Mouse (Mus musculus) liver, embryonic 16.5 days (tissue): ENCODE results near the gene Smg6. TPM values are rescaled to one million over a fixed set of nuclear protein-coding genes. Genes with fewer than 3 reads are reported as not detected.

Source experiments
- ATAC-seq: fragments of 200-750 bp; cut with Nextera tagmentation; 2 replicates; pipeline ENCODE4 v1.8.0; 2017; ENCODE audit warnings: low read depth, mild to moderate bottlenecking, moderate number of reproducible peaks, moderate library complexity
- H3K27ac ChIP-seq: fragments of 300-500 bp; sonication (generic); 2 replicates; pipeline ENCODE4 v1.5.1; 2014; ENCODE audit warnings: mild to moderate bottlenecking, low read length
- H3K27me3 ChIP-seq: fragments of 300-500 bp; sonication (generic); 2 replicates; pipeline ENCODE4 v1.6.1; 2014; ENCODE audit warnings: low read depth, low read length, mixed read lengths; ENCODE audit not compliant: control insufficient read depth, insufficient read depth
- H3K36me3 ChIP-seq: fragments of 300-500 bp; sonication (generic); 2 replicates; pipeline ENCODE4 v1.6.1; 2014; ENCODE audit warnings: mild to moderate bottlenecking; ENCODE audit not compliant: control insufficient read depth, insufficient read depth
- H3K4me1 ChIP-seq: fragments of 300-500 bp; sonication (generic); 2 replicates; pipeline ENCODE4 v1.6.1; 2014; ENCODE audit warnings: low read depth, low read length, mixed read lengths; ENCODE audit not compliant: control insufficient read depth
- H3K4me2 ChIP-seq: fragments of 300-500 bp; sonication (generic); 2 replicates; pipeline ENCODE4 v1.6.1; 2014; ENCODE audit warnings: low read depth, low read length, mixed read lengths
- H3K4me3 ChIP-seq: fragments of 300-500 bp; sonication (generic); 2 replicates; pipeline ENCODE4 v1.5.1; 2014; ENCODE audit warnings: low read depth, mild to moderate bottlenecking, low read length
- H3K9ac ChIP-seq: fragments of 300-500 bp; sonication (generic); 2 replicates; pipeline ENCODE4 v1.6.1; 2014; ENCODE audit warnings: low read depth, low read length
- H3K9me3 ChIP-seq: fragments of 300-500 bp; sonication (generic); replicated peaks from 2 replicates; pipeline ENCODE4 v1.6.1; 2016; ENCODE audit warnings: low read length; ENCODE audit not compliant: control insufficient read depth
- WGBS: fragments of 180-500 bp; shearing (Covaris S2); extraction: QIAGEN DNeasy Blood & Tissue Kit; methylation state at CpG from one replicate; pipeline ENCODE4 v1.1.7; 2014; ENCODE audit not compliant: insufficient replicate concordance; 5-methylcytosine and 5-hydroxymethylcytosine counted together
- polyA plus RNA-seq: library from polyadenylated mRNA; unstranded; fragments of >200 nt; fragmentation: Nextera tagmentation; extraction: Ambion mirVana; gene quantifications from 2 replicates; pipeline ENCODE4 v1.2.1, GENCODE M21; 2015

Gene Smg6
- polyA plus RNA-seq, 1 experiment from 2014 or later, result 5.5 TPM

DNA sequence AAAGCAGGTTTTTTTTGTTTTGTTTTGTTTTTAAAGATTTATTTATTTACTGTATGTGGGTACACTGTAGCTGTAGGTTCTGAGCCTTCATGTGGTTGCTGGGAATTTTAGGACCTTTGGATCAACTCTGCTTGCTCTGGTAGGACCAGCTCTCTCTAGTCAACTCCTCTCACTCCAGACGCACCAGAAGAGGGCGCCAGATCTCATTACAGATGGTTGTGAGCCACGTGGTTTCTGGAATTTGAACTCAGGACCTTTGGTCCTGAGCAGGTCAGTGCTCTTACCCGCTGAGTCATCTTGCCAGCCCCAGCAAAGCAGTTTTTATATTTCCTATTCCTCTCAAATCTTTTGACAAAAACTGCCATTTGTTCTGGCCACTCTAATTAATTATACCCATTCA lies 1.5 kb upstream of the Smg6 start:
- 39% methylated on average over 4 of the region's 4 CpGs for WGBS
- H3K4me2 ChIP-seq, result no peak overlapping the region
- H3K4me3 ChIP-seq, result no peak overlapping the region
- H3K36me3 ChIP-seq, result no peaks in the 10 kb centered on the region
- H3K9ac ChIP-seq, result no peak overlapping the region
- H3K27me3 ChIP-seq, result no peaks in the 10 kb centered on the region
- no peak overlapping the region for H3K27ac ChIP-seq
- H3K4me1 ChIP-seq, result peaks cover 14% of the 10 kb centered on the region
- no peaks in the 10 kb centered on the region for H3K9me3 ChIP-seq
- no peak for ATAC-seq

GRCm38 (mm10) chr11:74926388-74927005 lies 874 bp downstream of the Smg6 start:
- peak overlapping the region; percentile 98 for H3K27ac ChIP-seq
- H3K4me3 ChIP-seq, result peak overlapping the region; percentile 96
- peaks cover 3% of the 10 kb centered on the region; the same call in 1 of the 2 replicates for H3K36me3 ChIP-seq
- peaks cover 17% of the 10 kb centered on the region for H3K4me1 ChIP-seq
- H3K4me2 ChIP-seq, result peak overlapping the region; percentile 83
- ATAC-seq, result peak; percentile 1; the same call in 1 of the 2 replicates
- H3K27me3 ChIP-seq, result no peaks in the 10 kb centered on the region
- WGBS, result 2% methylated on average over 11 of the region's 11 CpGs
- H3K9me3 ChIP-seq, result no peaks in the 10 kb centered on the region
- peak overlapping the region; percentile 96 for H3K9ac ChIP-seq

DNA sequence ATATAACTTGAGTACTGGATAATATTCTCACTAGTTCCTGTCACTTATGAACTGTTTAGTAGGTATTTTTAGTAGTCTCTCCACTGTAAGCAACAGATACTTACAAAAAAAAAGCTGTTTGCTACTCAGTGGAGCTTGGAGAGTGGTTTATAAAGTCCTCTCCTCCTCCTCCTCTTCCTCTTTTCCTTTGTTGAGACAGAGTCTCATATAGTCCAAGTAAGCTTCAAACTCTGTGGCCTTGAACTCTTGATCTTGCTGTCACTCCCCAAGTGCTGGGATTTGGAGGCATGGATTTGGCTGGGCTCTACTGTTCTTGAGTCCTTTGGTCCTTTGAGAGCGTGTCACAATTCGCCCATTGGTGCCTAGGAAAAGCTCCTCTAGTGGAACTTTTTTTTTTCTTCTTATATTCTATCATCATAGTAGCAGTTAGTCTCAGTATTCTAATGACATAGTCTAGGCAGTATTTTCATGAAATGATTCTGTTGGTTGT lies 1.7 kb downstream of the Smg6 start:
- no peaks in the 10 kb centered on the region for H3K27me3 ChIP-seq
- peaks cover 4% of the 10 kb centered on the region for H3K36me3 ChIP-seq
- H3K4me1 ChIP-seq, result peaks cover 17% of the 10 kb centered on the region
- H3K4me3 ChIP-seq, result peak overlapping the region; percentile 96; the same call in 1 of the 2 replicates
- H3K9ac ChIP-seq, result peak overlapping the region; percentile 96; the same call in 1 of the 2 replicates
- peak overlapping the region; percentile 83 for H3K4me2 ChIP-seq
- 91% methylated on average over 2 of the region's 2 CpGs for WGBS
- no peak for ATAC-seq
- H3K27ac ChIP-seq, result peak overlapping the region; percentile 98
- no peaks in the 10 kb centered on the region for H3K9me3 ChIP-seq

- peaks cover 17% of the 10 kb centered on the region for H3K4me1 ChIP-seq
- H3K9ac ChIP-seq, result no peak overlapping the region
- no peak overlapping the region for H3K4me3 ChIP-seq
- no peak for ATAC-seq
- no peaks in the 10 kb centered on the region for H3K9me3 ChIP-seq
- peaks cover 6% of the 10 kb centered on the region for H3K36me3 ChIP-seq
- H3K27ac ChIP-seq, result no peak overlapping the region
- 77% methylated on average over 4 of the region's 4 CpGs for WGBS
- no peaks in the 10 kb centered on the region for H3K27me3 ChIP-seq
- no peak overlapping the region for H3K4me2 ChIP-seq
Measured at GRCm38 (mm10) chr11:74929111-74929510, 3.5 kb downstream of the Smg6 start.

- H3K4me1 ChIP-seq, result peaks cover 12% of the 10 kb centered on the region
- H3K4me3 ChIP-seq, result no peak overlapping the region
- no peak for ATAC-seq
- H3K27me3 ChIP-seq, result no peaks in the 10 kb centered on the region
- H3K9me3 ChIP-seq, result no peaks in the 10 kb centered on the region
- no peak overlapping the region for H3K27ac ChIP-seq
- H3K36me3 ChIP-seq, result peaks cover 11% of the 10 kb centered on the region
- H3K4me2 ChIP-seq, result no peak overlapping the region
- WGBS, result 78% methylated on average over 7 of the region's 7 CpGs
- no peak overlapping the region for H3K9ac ChIP-seq
Measured at GRCm38 (mm10) chr11:74930391-74930790, 4.8 kb downstream of the Smg6 start.

DNA sequence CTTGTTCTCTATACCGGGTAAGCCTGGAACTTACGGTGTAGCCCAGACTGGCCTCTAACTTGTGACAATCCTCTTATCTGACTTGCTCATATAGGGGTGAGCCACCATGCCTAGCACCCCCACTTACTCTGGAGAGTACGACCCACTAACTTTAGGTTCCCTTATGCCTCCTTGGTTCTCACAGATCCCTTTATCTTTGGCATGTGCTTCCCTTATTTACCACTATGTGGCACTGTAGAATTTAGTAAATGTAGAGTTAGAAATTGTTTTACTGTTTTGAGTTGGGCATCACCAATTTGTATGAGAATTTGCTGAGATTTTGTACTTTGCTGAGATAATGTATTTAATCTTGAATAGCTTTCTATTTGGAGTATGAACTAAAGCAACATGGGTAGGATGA lies 20.7 kb downstream of the Smg6 start:
- no peaks in the 10 kb centered on the region for H3K4me1 ChIP-seq
- WGBS, result 70% methylated on average over 3 of the region's 3 CpGs
- no peak for ATAC-seq
- peaks cover 6% of the 10 kb centered on the region for H3K36me3 ChIP-seq
- no peaks in the 10 kb centered on the region for H3K9me3 ChIP-seq
- no peaks in the 10 kb centered on the region for H3K27me3 ChIP-seq
- H3K9ac ChIP-seq, result no peak overlapping the region
- no peak overlapping the region for H3K4me3 ChIP-seq
- no peak overlapping the region for H3K4me2 ChIP-seq
- H3K27ac ChIP-seq, result no peak overlapping the region

GRCm38 (mm10) chr11:74954901-74955300 lies 29.3 kb downstream of the Smg6 start:
- ATAC-seq, result no peak
- no peaks in the 10 kb centered on the region for H3K4me1 ChIP-seq
- no peaks in the 10 kb centered on the region for H3K36me3 ChIP-seq
- H3K9me3 ChIP-seq, result no peaks in the 10 kb centered on the region
- H3K9ac ChIP-seq, result no peak overlapping the region
- no peak overlapping the region for H3K27ac ChIP-seq
- no peaks in the 10 kb centered on the region for H3K27me3 ChIP-seq
- H3K4me3 ChIP-seq, result no peak overlapping the region
- H3K4me2 ChIP-seq, result no peak overlapping the region

DNA sequence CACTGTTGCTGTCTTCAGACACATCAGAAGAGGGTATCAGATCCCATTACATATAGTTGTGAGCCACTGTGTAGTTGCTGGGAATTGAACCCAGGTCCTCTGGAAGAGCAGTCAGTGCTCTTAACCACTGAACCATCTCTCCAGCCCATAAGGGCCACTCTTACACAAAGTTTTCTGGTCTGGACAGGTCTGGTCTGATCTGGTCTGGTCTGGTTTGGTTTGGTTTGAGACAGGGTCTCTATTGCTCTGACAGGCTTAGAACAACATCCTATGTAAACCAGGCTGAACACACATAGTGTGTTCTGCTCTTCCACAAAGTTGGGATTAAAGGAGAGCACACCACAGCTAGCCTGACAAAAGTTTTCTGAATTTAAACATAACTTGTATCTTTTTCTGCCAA lies 30.4 kb downstream of the Smg6 start:
- no peak overlapping the region for H3K4me2 ChIP-seq
- H3K9ac ChIP-seq, result no peak overlapping the region
- H3K27me3 ChIP-seq, result no peaks in the 10 kb centered on the region
- H3K36me3 ChIP-seq, result no peaks in the 10 kb centered on the region
- H3K4me1 ChIP-seq, result no peaks in the 10 kb centered on the region
- ATAC-seq, result no peak
- no peak overlapping the region for H3K4me3 ChIP-seq
- H3K27ac ChIP-seq, result no peak overlapping the region
- no peaks in the 10 kb centered on the region for H3K9me3 ChIP-seq

- no peak overlapping the region for H3K9ac ChIP-seq
- H3K4me1 ChIP-seq, result no peaks in the 10 kb centered on the region
- no peak for ATAC-seq
- no peaks in the 10 kb centered on the region for H3K36me3 ChIP-seq
- no peaks in the 10 kb centered on the region for H3K9me3 ChIP-seq
- H3K27ac ChIP-seq, result no peak overlapping the region
- WGBS, result 79% methylated on average over 2 of the region's 2 CpGs
- no peak overlapping the region for H3K4me3 ChIP-seq
- H3K4me2 ChIP-seq, result no peak overlapping the region
- no peaks in the 10 kb centered on the region for H3K27me3 ChIP-seq
Measured at GRCm38 (mm10) chr11:74957600-74957999, 32.0 kb downstream of the Smg6 start.
